Mouse (Mus musculus) gastrocnemius, adult 2 months (tissue): ENCODE measurements around the gene Iffo2. TPM values are rescaled to one million over a fixed set of nuclear protein-coding genes. Genes with fewer than 3 reads are reported as not detected.
A peak's percentile ranks its signal among the peaks of the same experiment; 100 is the strongest.

Experiments used
- DNase-seq: peaks from one replicate; pipeline ENCODE4 v3.0.0; 2022
- H3K27ac ChIP-seq: fragments of 200-600 bp; 2 replicates; pipeline ENCODE4 v1.8.1; 2022; ENCODE audit warnings: mild to moderate bottlenecking
- H3K4me3 ChIP-seq: fragments of 200-600 bp; 2 replicates; pipeline ENCODE4 v1.8.1; 2022; ENCODE audit warnings: mild to moderate bottlenecking, moderate library complexity
- CTCF ChIP-seq: fragments of 200-600 bp; IDR thresholded peaks from 2 replicates; pipeline ENCODE4 v1.8.1; 2022; ENCODE audit warnings: antibody characterized with exemption, mild to moderate bottlenecking, moderate library complexity
- intact Hi-C: fragments of 180-260 bp; cut with DNase I; formaldehyde crosslinking; loops from one replicate; pipeline ENCODE4 v1.15.1; 2025
- microRNA-seq: library from miRNA; unstranded; fragments of <30 nt; microRNA quantifications from one replicate; pipeline ENCODE4 v1.2.0, GENCODE M21; 2021
- total RNA-seq, 2 experiments: library from RNA; stranded (reverse); gene quantifications; 2 replicates each; pipeline ENCODE4 v1.2.3; 2021

Gene Iffo2
- total RNA-seq, 2 experiments from 2014 or later: 2.1 to 2.5 TPM

- H3K4me3 ChIP-seq: no peak overlapping the region
- no peak overlapping the region for H3K27ac ChIP-seq
- intact Hi-C loops: no loop called here
- no peak for DNase-seq
- peak; percentile 28; the same call in 1 of the 2 replicates for TF ChIP-seq CTCF
Measured at GRCm38 (mm10) chr4:139646916-139647315, 116.6 kb downstream of the Iffo2 start.

DNA sequence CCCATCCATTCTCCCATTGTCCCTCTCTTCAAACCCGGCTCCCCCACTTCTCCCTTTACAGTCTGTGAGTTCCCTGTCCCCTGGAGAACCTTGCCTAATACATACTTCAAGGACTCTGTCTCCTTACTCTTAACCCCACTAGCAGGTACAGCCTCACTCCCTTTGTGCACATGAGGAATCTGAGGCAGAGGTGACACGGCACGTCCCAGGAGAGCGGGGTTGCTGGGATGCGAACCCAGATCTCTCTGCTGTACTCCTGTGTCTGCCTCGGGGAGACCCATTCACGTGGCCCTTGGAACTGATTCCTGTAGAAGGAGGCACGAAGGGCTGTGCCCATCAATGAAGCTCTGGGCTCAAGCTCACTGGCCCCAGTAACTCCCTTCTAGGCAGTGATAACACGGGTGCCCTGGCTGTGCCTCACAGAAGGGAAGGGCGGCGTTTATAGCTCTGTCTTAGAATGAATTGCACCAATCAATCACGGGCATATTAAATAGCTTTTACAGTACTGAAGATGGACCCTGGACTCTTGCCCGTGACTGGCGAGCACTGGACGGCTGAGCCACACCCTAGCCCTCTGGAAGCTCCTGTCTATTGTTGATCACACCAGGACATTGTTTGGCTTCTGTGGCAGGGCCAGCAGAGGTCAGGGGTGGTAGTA is 119.9 kb downstream of the Iffo2 start:
- no peak overlapping the region for H3K27ac ChIP-seq
- no peak for TF ChIP-seq CTCF
- no peak overlapping the region for H3K4me3 ChIP-seq
- intact Hi-C loops: no loop called here
- no peak for DNase-seq

DNA sequence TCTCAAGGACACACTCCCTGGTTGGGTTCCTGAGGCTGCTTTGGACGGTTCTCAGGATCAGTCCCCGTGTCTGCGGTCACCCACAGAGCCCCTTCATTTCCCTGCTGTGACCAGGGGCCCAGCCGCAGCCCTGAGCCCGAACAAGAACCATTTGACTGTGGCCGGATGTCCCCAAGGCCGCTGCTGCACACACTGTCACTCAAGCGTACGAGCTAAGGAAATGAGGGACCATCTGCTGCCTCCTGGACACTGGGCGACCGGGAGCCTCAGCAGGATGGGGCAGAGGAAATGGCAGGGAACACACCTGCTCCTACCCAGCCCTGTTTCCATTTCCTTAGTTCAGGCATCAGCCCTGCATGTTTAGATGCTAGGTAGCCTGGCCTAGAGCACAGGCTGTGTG is 120.6 kb downstream of the Iffo2 start:
- DNase-seq: no peak
- no peak for TF ChIP-seq CTCF
- intact Hi-C loops: no loop called here
- Histone ChIP-seq H3K27ac (no peak overlapping the region), H3K4me3 (no peak overlapping the region)

DNA sequence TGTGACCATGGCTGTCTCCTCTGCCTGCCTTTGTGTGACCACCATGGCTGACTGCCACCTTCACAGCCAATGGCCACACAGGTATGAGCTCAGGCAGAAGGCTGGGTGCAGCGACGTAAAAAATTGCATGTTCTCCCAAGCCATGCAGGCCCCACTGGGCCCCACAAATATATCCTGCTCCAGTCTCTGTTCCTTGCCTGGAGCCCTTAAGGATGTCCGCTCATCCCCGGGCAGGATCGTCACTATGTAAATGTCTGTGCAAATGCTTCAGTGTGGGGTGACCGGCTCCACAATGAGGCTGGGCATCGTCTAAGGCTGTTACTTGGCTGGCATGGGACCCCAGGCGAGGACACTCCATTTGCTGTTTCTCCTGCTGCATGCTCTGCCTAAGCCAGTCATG is 122.9 kb downstream of the Iffo2 start, which contains the start of gene Tas1r2:
Tas1r2 (plus strand) TSS at position 301 of the 400 bp plus-strand sequence.
- DNase-seq: no peak
- no peak within 1 kb of the TSS for H3K4me3 ChIP-seq
- intact Hi-C loops: no loop called here
- no peak within 1 kb of the TSS for H3K27ac ChIP-seq
- TF ChIP-seq CTCF: no peak

- Histone ChIP-seq H3K4me3 (no peak overlapping the region), H3K27ac (no peak overlapping the region)
- intact Hi-C loops: no loop called here
- TF ChIP-seq CTCF: no peak
- DNase-seq: no peak
Measured at GRCm38 (mm10) chr4:139661897-139662296, 131.5 kb downstream of the Iffo2 start.

GRCm38 (mm10) chr4:139667632-139668031 is 137.3 kb downstream of the Iffo2 start:
- intact Hi-C loops: no loop called here
- no peak overlapping the region for H3K27ac ChIP-seq
- H3K4me3 ChIP-seq: no peak overlapping the region
- TF ChIP-seq CTCF: no peak
- DNase-seq: no peak

DNA sequence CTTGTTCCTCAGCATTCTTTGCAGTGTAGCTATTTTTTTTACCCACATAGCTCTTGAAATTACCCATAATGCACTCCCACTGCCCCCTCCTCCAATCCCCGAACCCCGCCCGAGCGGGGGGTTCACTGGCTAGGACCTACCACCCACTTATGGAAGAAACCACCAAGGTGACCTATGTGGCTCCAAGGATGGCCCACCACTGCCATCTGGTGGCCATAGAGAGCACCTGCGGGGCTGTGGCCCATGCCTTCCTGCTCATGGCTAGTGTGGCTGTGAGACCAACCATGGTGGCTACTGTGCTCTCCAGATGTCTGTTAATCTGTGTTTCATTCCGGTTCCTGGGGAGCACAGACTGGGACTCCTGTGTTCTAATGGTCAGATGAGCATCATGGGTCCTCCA is 139.5 kb downstream of the Iffo2 start:
- no peak overlapping the region for H3K4me3 ChIP-seq
- no peak overlapping the region for H3K27ac ChIP-seq
- DNase-seq: peak; percentile 63
- TF ChIP-seq CTCF: peak; percentile 94
- intact Hi-C loops: loop anchor here (1.0 kb wide), 1 partner anchor 26 kb away; no protein-coding TSS in a partner anchor

Small RNA genes lying within 50 kb of the gene (microRNA-seq; reads per million reads assigned to microRNA genes)
- gene Gm25571 (not detected), gene Mir7020 (not detected)

Other genes starting within 250 kb of the Iffo2 start
- gene Pqlc2, start 219.8 kb upstream of the Iffo2 start, total RNA-seq: 1 to 10 TPM; 4.9 to 7.2 TPM
- gene Akr7a5, start 219.8 kb upstream of the Iffo2 start, total RNA-seq: 10 to 100 TPM; 31.2 to 34.7 TPM
- gene Mrto4, start 178.0 kb upstream of the Iffo2 start, total RNA-seq: 10 to 100 TPM; 34.9 to 35.7 TPM
- 10 to 100 TPM; 29.1 to 32.6 TPM for gene Emc1, start 178.0 kb upstream of the Iffo2 start, total RNA-seq
- gene Ubr4, start 177.9 kb upstream of the Iffo2 start, total RNA-seq: 100 to 1,000 TPM in 1 of 2 experiments, 10 to 100 TPM in 1; 94.7 to 125 TPM
- not detected for gene Gm21969, start 72.6 kb downstream of the Iffo2 start, total RNA-seq
- 10 to 100 TPM; 58.2 to 75.6 TPM for gene Aldh4a1, start 92.3 kb downstream of the Iffo2 start, total RNA-seq
- gene Tas1r2, start 123.0 kb downstream of the Iffo2 start, total RNA-seq: not detected